Mouse (Mus musculus): ENCODE measurements around the gene Cwc25. TPM values are rescaled to one million over a fixed set of nuclear protein-coding genes. Genes with fewer than 3 reads are reported as not detected.

Gene Cwc25
- polyA plus RNA-seq, 1 experiment from 2014 or later = 15.4 TPM

DNA sequence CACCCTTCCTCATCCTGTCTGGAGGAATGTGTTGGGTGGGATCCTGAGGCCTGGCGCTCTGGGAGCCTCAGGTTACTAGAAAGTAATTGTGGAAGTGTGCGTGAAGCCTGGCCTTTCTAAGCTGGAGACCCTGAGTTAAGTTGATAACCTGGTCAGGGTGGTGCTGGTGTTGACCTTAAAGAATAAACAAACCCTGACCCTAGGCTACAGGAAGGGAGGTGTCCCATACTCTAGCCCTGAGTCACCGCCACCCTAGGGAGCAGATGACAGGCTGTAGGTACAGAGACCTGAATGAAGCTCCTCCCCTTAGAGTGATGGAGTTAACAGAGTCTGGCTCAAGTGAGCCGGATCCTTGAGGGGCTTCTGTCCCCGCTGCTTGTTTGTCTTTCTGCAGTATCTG, 37.5 kb upstream of the Cwc25 start:
- Histone ChIP-seq H3K9ac (ENCODE audit: low read length) (no peak overlapping the region), H3K4me3 (ENCODE audit: low read depth, low read length) (no peak overlapping the region), H3K27ac (replicated peaks; ENCODE audit: low read depth, low read length) (no peak overlapping the region), H3K9me3 (ENCODE audit: control insufficient read depth, low read length) (no peaks in the 10 kb centered on the region), H3K4me1 (ENCODE audit: control insufficient read depth, insufficient read depth, low read length) (peaks cover 56% of the 10 kb centered on the region), H3K4me2 (ENCODE audit: low read depth, severe bottlenecking) (no peak overlapping the region), H3K27me3 (ENCODE audit: control insufficient read depth, insufficient read depth, low read length) (no peaks in the 10 kb centered on the region), H3K36me3 (ENCODE audit: control insufficient read depth, insufficient read depth, low read length) (peaks cover 3% of the 10 kb centered on the region)
- ATAC-seq (ENCODE audit: insufficient number of reproducible peaks, low FRiP score, low TSS enrichment, low read depth) (no peak), DNase-seq (ENCODE audit: low spot score) (no peak)
- WGBS = 79% methylated on average over 5 of the region's 5 CpGs

DNA sequence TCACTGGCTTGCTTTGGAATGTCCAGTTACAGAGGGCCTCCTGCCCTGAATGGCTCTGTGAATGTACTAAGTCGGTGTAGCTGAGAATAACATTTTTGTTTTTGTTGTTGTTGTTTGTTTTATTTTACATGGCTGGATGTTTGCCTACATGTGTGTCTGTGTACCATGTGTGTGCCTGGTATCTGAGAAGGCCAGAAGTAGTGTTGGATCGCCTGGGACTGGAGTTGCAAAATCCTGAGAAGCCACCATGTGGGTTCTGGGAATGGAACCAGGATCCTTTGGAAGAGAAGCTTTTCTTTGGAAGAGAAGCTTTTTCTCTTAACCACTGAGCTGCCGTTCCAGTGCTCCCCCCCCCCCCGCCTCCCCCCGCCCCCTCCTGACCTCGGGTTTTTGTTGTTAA, 36.1 kb upstream of the Cwc25 start:
- H3K36me3 ChIP-seq (ENCODE audit: control insufficient read depth, insufficient read depth, low read length) = peaks cover 3% of the 10 kb centered on the region; the same call in 1 of the 2 replicates
- no peaks in the 10 kb centered on the region for H3K27me3 ChIP-seq (ENCODE audit: control insufficient read depth, insufficient read depth, low read length)
- H3K4me2 ChIP-seq (ENCODE audit: low read depth, severe bottlenecking) = no peak overlapping the region
- no peak overlapping the region for H3K4me3 ChIP-seq (ENCODE audit: low read depth, low read length)
- DNase-seq (ENCODE audit: low spot score) = no peak
- no peak for ATAC-seq (ENCODE audit: insufficient number of reproducible peaks, low FRiP score, low TSS enrichment, low read depth)
- H3K9ac ChIP-seq (ENCODE audit: low read length) = no peak overlapping the region
- H3K27ac ChIP-seq (replicated peaks; ENCODE audit: low read depth, low read length) = 0 out of 2 replicates have a peak overlapping the region, but pooled peaks have one; percentile 8
- WGBS = 55% methylated on average over 6 of the region's 6 CpGs
- peaks cover 46% of the 10 kb centered on the region for H3K4me1 ChIP-seq (ENCODE audit: control insufficient read depth, insufficient read depth, low read length)
- no peaks in the 10 kb centered on the region for H3K9me3 ChIP-seq (ENCODE audit: control insufficient read depth, low read length)

DNA sequence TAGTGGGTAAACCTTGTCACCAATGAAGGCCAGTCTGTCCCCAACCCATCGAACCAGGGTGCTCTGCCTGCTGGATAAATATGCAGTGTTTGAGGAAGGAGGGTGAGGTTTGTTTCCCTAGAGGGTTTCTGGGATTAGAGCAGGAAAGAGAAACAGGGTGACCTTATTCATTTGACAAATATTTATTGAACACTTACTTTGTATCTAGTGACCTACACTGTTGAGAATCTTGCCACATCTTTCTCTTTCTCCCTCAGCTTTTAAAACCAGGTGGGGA, 35.8 kb upstream of the Cwc25 start:
- 33% methylated on average over 1 of the region's 1 CpGs for WGBS

GRCm38 (mm10) chr11:97801409-97802193, 35.2 kb upstream of the Cwc25 start:
- Histone ChIP-seq H3K27ac (replicated peaks; ENCODE audit: low read depth, low read length) (peak overlapping the region; percentile 96), H3K4me3 (ENCODE audit: low read depth, low read length) (peak overlapping the region; percentile 95), H3K4me2 (ENCODE audit: low read depth, severe bottlenecking) (peak overlapping the region; percentile 85), H3K36me3 (ENCODE audit: control insufficient read depth, insufficient read depth, low read length) (no peaks in the 10 kb centered on the region), H3K9me3 (ENCODE audit: control insufficient read depth, low read length) (no peaks in the 10 kb centered on the region), H3K4me1 (ENCODE audit: control insufficient read depth, insufficient read depth, low read length) (peaks cover 46% of the 10 kb centered on the region), H3K27me3 (ENCODE audit: control insufficient read depth, insufficient read depth, low read length) (no peaks in the 10 kb centered on the region), H3K9ac (ENCODE audit: low read length) (peak overlapping the region; percentile 91)
- DNase-seq (ENCODE audit: low spot score) = peak; percentile 53
- 25% methylated on average over 8 of the region's 8 CpGs for WGBS
- ATAC-seq (ENCODE audit: insufficient number of reproducible peaks, low FRiP score, low TSS enrichment, low read depth) = no peak

More for the DNA sequence above, 35.8 kb upstream of the Cwc25 start:
- Histone ChIP-seq H3K27me3 (ENCODE audit: control insufficient read depth, insufficient read depth, low read length) (no peaks in the 10 kb centered on the region), H3K4me2 (ENCODE audit: low read depth, severe bottlenecking) (peak overlapping the region; percentile 85), H3K9me3 (ENCODE audit: control insufficient read depth, low read length) (no peaks in the 10 kb centered on the region), H3K36me3 (ENCODE audit: control insufficient read depth, insufficient read depth, low read length) (peaks cover 3% of the 10 kb centered on the region; the same call in 1 of the 2 replicates), H3K4me3 (ENCODE audit: low read depth, low read length) (no peak overlapping the region), H3K4me1 (ENCODE audit: control insufficient read depth, insufficient read depth, low read length) (peaks cover 46% of the 10 kb centered on the region), H3K9ac (ENCODE audit: low read length) (no peak overlapping the region), H3K27ac (replicated peaks; ENCODE audit: low read depth, low read length) (no peak overlapping the region)
- no peak for DNase-seq (ENCODE audit: low spot score)
- ATAC-seq (ENCODE audit: insufficient number of reproducible peaks, low FRiP score, low TSS enrichment, low read depth) = no peak

DNA sequence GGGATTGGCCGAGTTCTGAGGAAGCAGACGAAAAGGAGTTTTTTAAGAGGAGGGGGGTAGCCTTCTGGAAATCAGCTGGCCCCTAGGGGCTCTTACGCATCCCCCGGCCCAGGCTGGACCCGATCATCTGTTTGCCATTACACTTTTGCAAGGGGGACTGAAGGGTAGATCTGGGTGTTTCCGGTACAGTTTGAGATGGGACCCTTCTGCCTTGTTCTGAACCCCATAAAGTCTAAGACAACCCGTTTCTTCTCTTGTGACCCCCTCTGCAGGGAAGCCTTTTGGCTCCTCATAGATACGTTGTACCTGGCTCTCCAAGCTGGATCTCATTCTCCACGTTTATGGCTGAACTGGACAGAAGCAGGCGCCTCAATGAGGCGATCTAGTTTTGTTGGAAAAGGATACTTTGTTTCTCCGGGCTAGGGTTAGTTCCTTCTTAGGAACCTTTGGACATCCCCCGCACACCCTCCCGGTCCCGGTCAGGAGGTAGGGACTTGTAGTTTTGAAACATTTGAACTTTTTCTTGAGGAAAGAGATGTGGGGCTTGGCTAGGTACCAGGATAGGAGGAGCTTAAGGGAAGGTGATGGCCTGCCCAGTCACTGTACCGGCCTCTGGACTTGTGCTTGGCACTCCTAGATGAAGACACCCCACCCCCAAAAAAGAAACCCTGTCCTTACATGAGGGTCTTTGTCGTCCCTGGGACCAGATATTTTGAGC, 34.5 kb upstream of the Cwc25 start:
- Histone ChIP-seq H3K9ac (ENCODE audit: low read length) (peak overlapping the region; percentile 91), H3K36me3 (ENCODE audit: control insufficient read depth, insufficient read depth, low read length) (no peaks in the 10 kb centered on the region), H3K9me3 (ENCODE audit: control insufficient read depth, low read length) (no peaks in the 10 kb centered on the region), H3K27me3 (ENCODE audit: control insufficient read depth, insufficient read depth, low read length) (no peaks in the 10 kb centered on the region), H3K4me1 (ENCODE audit: control insufficient read depth, insufficient read depth, low read length) (peaks cover 38% of the 10 kb centered on the region), H3K4me3 (ENCODE audit: low read depth, low read length) (peak overlapping the region; percentile 95), H3K4me2 (ENCODE audit: low read depth, severe bottlenecking) (peak overlapping the region; percentile 85), H3K27ac (replicated peaks; ENCODE audit: low read depth, low read length) (peak overlapping the region; percentile 96)
- ATAC-seq (ENCODE audit: insufficient number of reproducible peaks, low FRiP score, low TSS enrichment, low read depth) = no peak
- WGBS = 5% methylated on average over 17 of the region's 17 CpGs
- no peak for DNase-seq (ENCODE audit: low spot score)

GRCm38 (mm10) chr11:97799994-97800690, 33.8 kb upstream of the Cwc25 start:
- Histone ChIP-seq H3K9me3 (ENCODE audit: control insufficient read depth, low read length) (no peaks in the 10 kb centered on the region), H3K27me3 (ENCODE audit: control insufficient read depth, insufficient read depth, low read length) (no peaks in the 10 kb centered on the region), H3K4me3 (ENCODE audit: low read depth, low read length) (peak overlapping the region; percentile 95), H3K27ac (replicated peaks; ENCODE audit: low read depth, low read length) (peak overlapping the region; percentile 96), H3K36me3 (ENCODE audit: control insufficient read depth, insufficient read depth, low read length) (no peaks in the 10 kb centered on the region), H3K4me1 (ENCODE audit: control insufficient read depth, insufficient read depth, low read length) (peaks cover 31% of the 10 kb centered on the region), H3K4me2 (ENCODE audit: low read depth, severe bottlenecking) (peak overlapping the region; percentile 85), H3K9ac (ENCODE audit: low read length) (peak overlapping the region; percentile 91)
- WGBS = under 1% methylated on average over 20 of the region's 43 CpGs
- ATAC-seq (ENCODE audit: insufficient number of reproducible peaks, low FRiP score, low TSS enrichment, low read depth) (peak; percentile 49; the same call in 1 of the 2 replicates), DNase-seq (ENCODE audit: low spot score) (peak; percentile 80)

DNA sequence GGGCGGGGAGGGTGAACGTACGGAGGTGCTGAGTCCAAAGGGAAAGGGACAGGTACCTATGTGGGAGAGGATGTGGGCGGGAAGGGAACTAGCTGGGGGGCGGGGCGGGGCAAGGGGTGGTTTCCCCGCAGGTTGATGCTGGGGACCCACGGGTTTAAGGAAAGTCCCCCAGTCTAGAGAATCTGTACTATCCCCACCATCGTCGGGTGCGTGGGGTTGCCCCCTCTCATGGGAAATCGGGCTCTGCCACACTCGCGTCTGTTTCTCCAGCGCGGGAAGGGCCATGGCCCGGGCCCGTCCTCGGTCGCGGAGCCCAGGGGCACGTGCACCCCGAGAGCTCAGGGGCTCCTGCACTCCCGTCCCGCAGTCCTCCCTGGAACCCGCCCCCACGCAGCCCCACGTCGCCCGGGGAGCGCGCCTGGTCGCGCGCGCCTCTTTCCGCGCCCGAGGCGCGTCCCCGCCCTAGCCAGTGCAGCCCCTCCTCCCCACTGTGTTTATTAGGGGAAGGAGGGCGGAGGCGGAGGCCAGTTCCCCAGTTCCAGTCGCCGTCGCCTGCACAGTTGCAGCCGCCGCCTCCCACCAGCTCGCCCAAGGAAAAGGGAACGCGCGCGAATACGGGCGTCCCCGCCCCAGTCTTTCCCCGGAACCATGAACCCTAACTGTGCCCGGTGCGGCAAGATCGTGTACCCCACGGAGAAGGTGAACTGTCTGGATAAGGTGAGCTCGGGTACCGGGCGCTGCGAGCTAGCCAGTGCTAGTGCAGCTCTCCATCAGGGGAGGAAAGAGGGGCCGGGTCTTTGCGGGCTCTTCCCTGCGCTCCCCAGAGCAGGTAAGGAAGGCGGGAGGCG, 33.0 kb upstream of the Cwc25 start:
- H3K4me1 ChIP-seq (ENCODE audit: control insufficient read depth, insufficient read depth, low read length) = peaks cover 24% of the 10 kb centered on the region
- H3K27me3 ChIP-seq (ENCODE audit: control insufficient read depth, insufficient read depth, low read length) = no peaks in the 10 kb centered on the region
- ATAC-seq (ENCODE audit: insufficient number of reproducible peaks, low FRiP score, low TSS enrichment, low read depth) = peak; percentile 70
- peak overlapping the region; percentile 95 for H3K4me3 ChIP-seq (ENCODE audit: low read depth, low read length)
- DNase-seq (ENCODE audit: low spot score) = peak; percentile 89
- H3K9me3 ChIP-seq (ENCODE audit: control insufficient read depth, low read length) = no peaks in the 10 kb centered on the region
- peak overlapping the region; percentile 91 for H3K9ac ChIP-seq (ENCODE audit: low read length)
- peak overlapping the region; percentile 85 for H3K4me2 ChIP-seq (ENCODE audit: low read depth, severe bottlenecking)
- no peaks in the 10 kb centered on the region for H3K36me3 ChIP-seq (ENCODE audit: control insufficient read depth, insufficient read depth, low read length)
- 0% methylated on average over 71 of the region's 71 CpGs for WGBS
- peak overlapping the region; percentile 96 for H3K27ac ChIP-seq (replicated peaks; ENCODE audit: low read depth, low read length)

- Histone ChIP-seq H3K9ac (ENCODE audit: low read length) (peak within 1 kb of the TSS; percentile 91), H3K4me2 (ENCODE audit: low read depth, severe bottlenecking) (peak within 1 kb of the TSS; percentile 85), H3K4me1 (ENCODE audit: control insufficient read depth, insufficient read depth, low read length) (peaks cover 18% of the 10 kb centered on the region), H3K36me3 (ENCODE audit: control insufficient read depth, insufficient read depth, low read length) (no peaks in the 10 kb centered on the region), H3K27ac (replicated peaks; ENCODE audit: low read depth, low read length) (peak within 1 kb of the TSS; percentile 96), H3K9me3 (ENCODE audit: control insufficient read depth, low read length) (no peaks in the 10 kb centered on the region), H3K4me3 (ENCODE audit: low read depth, low read length) (peak within 1 kb of the TSS; percentile 95), H3K27me3 (ENCODE audit: control insufficient read depth, insufficient read depth, low read length) (no peaks in the 10 kb centered on the region)
- peak; percentile 97 for DNase-seq (ENCODE audit: low spot score)
- peak; percentile 45 for ATAC-seq (ENCODE audit: insufficient number of reproducible peaks, low FRiP score, low TSS enrichment, low read depth)
- WGBS = under 1% methylated on average over 11 of the region's 11 CpGs
These were observed 32.4 kb upstream of the Cwc25 start, which contains the start of gene Lasp1 for GRCm38 (mm10) chr11:97798782-97799145. Gene Lasp1, plus strand, starts transcription at chr11:97799000.
